Mouse (Mus musculus): ENCODE results near the gene Cdkal1.

The Cdkal1 gene

GRCm38 (mm10) chr13:29855281-29856031 is at the start of gene Cdkal1:
Gene Cdkal1, minus strand, starts transcription at chr13:29855674.
- DNase-seq: peak; percentile 86

DNA sequence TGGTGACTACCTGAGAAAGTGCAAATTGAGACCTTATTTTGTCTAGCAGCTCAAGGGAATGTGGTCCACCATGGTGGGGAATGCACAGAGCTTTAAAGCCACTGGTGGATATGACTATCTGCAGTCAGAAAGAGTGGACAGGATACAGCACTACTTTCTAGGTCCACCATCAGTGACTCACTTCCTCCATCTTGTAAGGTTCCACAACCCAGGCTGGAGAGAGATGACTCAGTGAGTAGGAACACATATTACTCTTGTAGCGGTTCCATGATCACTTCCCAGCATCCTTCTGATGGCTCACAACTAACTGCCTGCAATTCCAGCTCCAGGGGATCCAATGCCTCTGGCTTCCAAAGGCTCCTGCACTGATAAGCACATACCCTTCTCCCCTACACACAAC is 47.9 kb upstream of the Cdkal1 start:
- no peak for DNase-seq

GRCm38 (mm10) chr13:29902676-29903075 is 47.2 kb upstream of the Cdkal1 start:
- DNase-seq: no peak

GRCm38 (mm10) chr13:29901641-29902040 is 46.2 kb upstream of the Cdkal1 start:
- DNase-seq: no peak

DNA sequence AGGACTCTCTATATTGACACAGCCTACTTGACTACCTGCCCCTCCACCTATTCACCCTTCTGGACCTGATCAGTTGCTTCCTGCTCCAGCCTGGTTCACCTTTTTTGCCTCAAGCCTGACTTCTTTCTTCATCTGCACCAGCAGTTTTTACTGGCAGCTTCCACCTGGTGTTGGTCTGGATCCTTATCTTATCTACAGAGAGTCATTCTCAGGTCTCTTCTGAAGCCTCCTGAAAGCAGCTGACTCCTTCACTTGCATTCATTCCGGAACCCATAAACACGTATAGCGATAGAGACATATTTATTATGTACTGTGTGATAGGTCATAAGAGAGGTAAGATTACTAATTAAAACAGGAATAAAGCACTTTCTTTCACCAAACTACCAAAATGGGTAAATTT is 11.3 kb upstream of the Cdkal1 start:
- DNase-seq: no peak

DNA sequence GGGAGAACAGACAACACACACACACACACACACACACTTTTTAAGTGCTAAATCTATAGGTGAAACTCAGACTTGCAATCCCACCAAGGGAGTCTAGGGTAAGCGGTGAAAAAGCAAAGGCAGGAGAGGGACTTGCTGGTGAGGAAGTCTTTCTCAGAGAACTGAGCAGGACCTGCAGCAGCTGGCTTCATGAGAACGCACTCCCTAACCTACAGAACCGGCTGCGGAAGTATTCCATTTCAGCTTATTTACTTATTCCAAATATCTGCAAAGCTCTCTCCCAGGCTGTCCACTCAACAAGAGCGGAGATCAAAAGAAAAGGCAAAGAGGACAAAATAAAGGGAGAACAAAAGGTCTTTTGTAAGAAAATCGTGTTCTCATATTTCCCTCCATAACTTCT is 8.9 kb upstream of the Cdkal1 start:
- no peak for DNase-seq

GRCm38 (mm10) chr13:29860087-29860486 is 4.6 kb upstream of the Cdkal1 start:
- DNase-seq: no peak

- DNase-seq: peak; percentile 19
Measured at GRCm38 (mm10) chr13:29857436-29857835, 2.0 kb upstream of the Cdkal1 start.

DNA sequence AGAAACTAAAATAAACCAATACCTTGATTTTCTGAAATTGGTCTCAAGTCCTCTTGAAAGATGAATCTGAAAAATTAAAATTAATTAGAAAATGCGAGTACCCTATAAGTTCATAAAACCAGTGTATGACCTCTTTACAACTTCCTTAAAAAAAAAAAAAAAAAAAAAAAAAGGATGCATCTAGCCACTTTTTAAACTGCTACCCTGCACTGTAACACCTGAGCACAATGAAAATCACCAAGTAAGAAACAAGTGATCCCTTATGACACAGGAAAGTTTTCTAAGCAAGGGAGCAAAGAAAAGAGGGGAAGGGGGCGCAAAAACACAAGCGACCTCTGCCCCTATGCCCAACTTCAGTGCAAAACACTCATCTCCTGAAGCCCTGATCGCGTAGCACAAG is 598 bp downstream of the Cdkal1 start:
- no peak for DNase-seq

DNA sequence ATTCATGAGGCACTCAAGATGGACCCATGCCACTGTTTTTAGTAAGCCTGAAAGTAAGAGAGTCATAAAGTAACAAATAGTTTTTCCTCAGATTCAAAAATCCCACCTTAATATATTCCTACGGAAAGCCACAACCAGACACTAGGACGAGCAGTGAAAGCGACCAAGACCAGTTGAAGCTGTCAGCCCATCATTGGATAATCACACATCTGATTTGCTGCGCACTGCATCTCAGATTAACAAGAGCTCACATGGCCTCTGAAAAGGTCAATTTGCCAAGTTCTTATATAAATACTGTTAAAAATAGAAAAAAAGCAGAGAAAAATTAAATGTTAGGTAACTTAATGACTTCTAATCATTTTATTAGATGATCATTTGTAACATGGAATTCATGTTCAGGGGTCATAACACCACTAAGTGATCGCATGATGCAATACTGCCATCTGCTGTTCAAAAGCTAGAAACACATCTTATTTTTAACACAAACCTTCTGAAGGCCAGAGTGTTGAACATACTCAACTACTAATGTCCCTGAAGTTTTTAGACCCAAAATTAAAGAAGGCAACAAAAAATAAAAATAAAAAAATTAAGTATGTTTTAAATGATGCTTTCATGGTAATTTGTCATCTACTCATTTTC is 16.9 kb downstream of the Cdkal1 start:
- no peak for DNase-seq

GRCm38 (mm10) chr13:29835170-29835569 is 20.3 kb downstream of the Cdkal1 start:
- DNase-seq: peak; percentile 62

DNA sequence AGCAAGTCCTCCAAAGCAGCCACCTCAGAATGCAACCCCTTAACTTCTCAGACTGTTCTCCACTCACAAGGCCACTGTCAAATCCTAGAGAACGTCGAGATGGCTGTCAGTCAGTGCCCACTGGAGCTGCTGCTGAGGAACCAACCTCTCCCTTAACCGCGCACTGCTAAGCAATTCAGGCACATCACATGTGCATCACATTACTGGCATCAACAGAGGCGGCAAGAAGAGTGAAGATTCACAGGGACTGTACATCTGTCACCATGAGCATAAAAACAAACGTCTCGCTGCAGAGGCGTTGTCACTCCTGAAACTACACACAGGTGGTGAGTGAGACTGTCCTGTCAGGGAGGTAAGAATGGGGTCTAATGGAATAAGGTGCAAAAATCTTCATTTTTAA is 21.7 kb downstream of the Cdkal1 start:
- DNase-seq: no peak

DNA sequence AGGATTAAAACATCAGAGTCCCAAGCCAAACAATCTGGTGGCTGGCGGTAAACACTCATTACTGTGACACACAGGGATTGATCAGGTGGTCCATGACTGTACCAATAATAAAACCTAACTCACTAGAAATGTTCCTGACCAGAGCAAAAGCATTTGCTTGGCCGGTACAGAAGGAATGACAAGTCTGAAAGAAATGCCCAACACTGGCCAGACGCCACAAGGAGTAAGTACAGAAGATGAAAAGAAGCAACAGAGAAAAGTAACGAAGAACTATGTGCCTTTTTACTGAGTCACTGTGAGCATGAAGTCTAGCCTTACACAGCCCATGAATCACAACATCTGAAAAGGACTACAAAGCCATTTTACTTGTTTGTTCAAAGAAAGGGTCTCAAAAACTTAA is 24.3 kb downstream of the Cdkal1 start:
- DNase-seq: no peak

- no peak for DNase-seq
Measured at GRCm38 (mm10) chr13:29828032-29828431, 27.4 kb downstream of the Cdkal1 start.

GRCm38 (mm10) chr13:29826469-29826868 is 29.0 kb downstream of the Cdkal1 start:
- DNase-seq: no peak

DNA sequence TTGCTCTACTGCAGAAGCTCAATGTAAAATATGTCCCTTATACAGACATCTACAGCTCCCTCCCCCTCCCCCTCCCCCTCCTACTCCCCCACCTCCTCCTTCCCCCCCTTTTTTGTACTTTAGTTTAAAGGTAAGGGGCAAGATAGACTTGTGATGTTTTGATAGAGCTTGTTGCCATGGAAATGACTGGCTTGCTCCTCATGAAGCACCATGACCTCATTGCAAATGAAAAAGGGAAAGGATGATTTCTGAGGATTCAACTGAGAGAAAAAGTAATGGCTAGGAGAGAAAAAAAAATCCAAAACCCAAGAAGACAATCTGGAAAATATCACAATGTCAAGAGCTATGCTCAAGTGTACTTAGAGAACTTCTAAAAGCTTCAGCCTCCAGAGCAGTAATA is 29.4 kb downstream of the Cdkal1 start:
- no peak for DNase-seq

- no peak for DNase-seq
Measured at GRCm38 (mm10) chr13:29824797-29825196, 30.7 kb downstream of the Cdkal1 start.

DNA sequence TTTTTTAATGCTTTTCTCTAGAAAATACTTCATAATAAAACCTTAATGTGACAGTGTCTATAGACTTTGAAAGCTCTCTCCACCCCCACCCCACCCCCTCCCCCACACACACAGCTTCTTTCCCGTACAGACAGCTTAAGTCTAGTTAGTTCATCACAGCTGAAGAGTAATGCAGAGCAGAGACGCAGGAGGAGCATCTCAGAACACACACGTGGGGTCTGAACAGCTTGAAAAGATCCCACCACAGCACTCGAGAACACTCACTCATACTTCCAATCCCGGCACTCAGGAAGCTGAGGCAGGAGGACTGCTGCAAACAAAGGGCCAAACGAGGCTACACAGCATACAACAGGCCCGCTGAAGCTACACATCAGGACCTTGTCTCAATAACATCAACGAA is 31.1 kb downstream of the Cdkal1 start:
- no peak for DNase-seq

DNA sequence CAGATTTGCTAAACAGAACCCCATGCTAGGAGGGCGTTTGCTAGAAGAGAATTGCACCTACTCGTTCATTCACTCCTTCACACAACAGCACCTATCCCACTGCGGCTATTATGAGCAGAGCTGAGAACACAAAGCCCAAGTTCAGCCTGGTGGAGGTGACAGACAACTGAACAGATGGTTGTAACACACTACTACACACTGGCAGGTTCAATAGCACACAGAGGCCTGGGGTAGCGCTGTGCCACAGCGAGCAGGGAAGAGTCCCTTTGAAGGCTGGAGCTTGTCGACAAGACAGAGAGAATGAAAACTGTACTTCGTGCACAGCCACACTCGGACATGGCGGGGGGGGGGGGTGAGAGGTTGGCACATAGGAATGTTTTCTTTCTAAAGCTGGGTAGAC is 31.6 kb downstream of the Cdkal1 start:
- DNase-seq: no peak

GRCm38 (mm10) chr13:29823487-29823886 is 32.0 kb downstream of the Cdkal1 start:
- no peak for DNase-seq

GRCm38 (mm10) chr13:29819910-29820583 is 35.4 kb downstream of the Cdkal1 start:
- DNase-seq: no peak

DNA sequence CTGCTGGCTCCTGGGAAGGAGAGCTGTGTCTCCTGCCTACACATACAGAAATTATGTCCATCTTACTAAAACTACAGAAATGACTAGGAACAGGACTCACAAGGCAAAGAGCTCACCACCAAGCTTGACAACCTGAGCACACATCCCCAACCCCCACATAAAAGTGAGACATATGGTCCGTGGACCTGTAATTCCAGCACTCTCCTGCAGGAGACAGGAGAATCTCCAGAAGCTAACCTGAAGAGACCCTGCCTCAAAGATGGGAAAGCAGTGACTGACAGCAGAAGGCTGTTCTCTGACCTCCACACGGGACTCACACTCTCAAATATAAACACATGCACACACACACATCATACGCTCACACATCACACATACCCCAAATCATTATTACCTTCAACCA is 36.3 kb downstream of the Cdkal1 start:
- no peak for DNase-seq

GRCm38 (mm10) chr13:29818314-29818713 is 37.2 kb downstream of the Cdkal1 start:
- DNase-seq: no peak

DNA sequence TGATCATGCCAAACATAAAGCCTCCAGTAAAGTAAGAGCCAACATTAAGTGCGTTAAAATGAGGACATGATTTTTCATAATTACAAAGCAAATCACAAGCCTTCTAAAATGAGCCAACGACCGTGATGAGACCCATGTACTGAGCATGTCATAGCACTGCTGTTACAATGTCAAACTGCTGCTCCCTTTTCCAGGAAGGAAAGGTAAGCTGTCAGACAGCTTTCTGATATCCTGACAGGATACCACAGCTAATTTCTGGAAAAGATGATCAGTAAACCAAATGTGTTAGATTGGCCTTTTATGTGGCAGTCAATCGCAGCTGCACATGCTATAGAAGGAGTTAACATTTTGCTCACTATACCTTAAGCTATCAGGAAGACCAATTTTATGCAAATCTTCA is 44.7 kb downstream of the Cdkal1 start:
- DNase-seq: no peak
